Mouse (Mus musculus) stomach, postnatal 0 days (tissue): ENCODE data around the gene Zfhx3. TPM values are rescaled to one million over a fixed set of nuclear protein-coding genes. Genes with fewer than 3 reads are reported as not detected.

Source experiments
- ATAC-seq: fragments of 200-750 bp; cut with Nextera tagmentation; 2 replicates; pipeline ENCODE4 v1.8.0; 2017; ENCODE audit not compliant: low FRiP score, low TSS enrichment
- DNase-seq: peaks from one replicate; pipeline ENCODE4 v3.0.0-alpha.2; 2016; ENCODE audit warnings: low spot score
- H3K27ac ChIP-seq: fragments of 300-500 bp; sonication (generic); replicated peaks from 2 replicates; pipeline ENCODE4 v1.5.1; 2014; ENCODE audit warnings: mild to moderate bottlenecking, control low read depth
- H3K27me3 ChIP-seq: fragments of 300-500 bp; sonication (generic); 2 replicates; pipeline ENCODE4 v1.6.1; 2014; ENCODE audit warnings: low read length; ENCODE audit not compliant: control insufficient read depth, insufficient read depth
- H3K36me3 ChIP-seq: fragments of 300-500 bp; sonication (generic); 2 replicates; pipeline ENCODE4 v1.6.1; 2014; ENCODE audit warnings: low read length, mixed read lengths; ENCODE audit not compliant: control insufficient read depth, insufficient read depth
- H3K4me1 ChIP-seq: fragments of 300-500 bp; sonication (generic); replicated peaks from 2 replicates; pipeline ENCODE4 v1.6.1; 2014; ENCODE audit warnings: antibody characterized with exemption; ENCODE audit not compliant: control insufficient read depth, insufficient read depth
- H3K4me2 ChIP-seq: fragments of 300-500 bp; sonication (generic); replicated peaks from 2 replicates; pipeline ENCODE4 v1.6.1; 2014; ENCODE audit warnings: low read depth, mild to moderate bottlenecking, control low read depth, moderate library complexity
- H3K4me3 ChIP-seq: fragments of 300-500 bp; sonication (generic); 2 replicates; pipeline ENCODE4 v1.5.1; 2014; ENCODE audit warnings: low read depth, low read length, control low read depth
- H3K9ac ChIP-seq: fragments of 300-500 bp; sonication (generic); 2 replicates; pipeline ENCODE4 v1.6.1; 2014; ENCODE audit warnings: mild to moderate bottlenecking, low read length, control low read depth, mixed read lengths
- H3K9me3 ChIP-seq: fragments of 300-500 bp; sonication (generic); 2 replicates; pipeline ENCODE4 v1.6.1; 2016; ENCODE audit warnings: low read length; ENCODE audit not compliant: control insufficient read depth
- CTCF ChIP-seq: IDR thresholded peaks from 2 replicates; pipeline ENCODE4 v1.5.1; 2016; ENCODE audit warnings: antibody characterized with exemption, low read depth, mild to moderate bottlenecking, moderate library complexity
- EP300 ChIP-seq: optimal IDR thresholded peaks from 2 replicates; pipeline ENCODE3; 2016; ENCODE audit warnings: antibody characterized with exemption
- WGBS: fragments of 180-500 bp; shearing (Covaris S2); extraction: QIAGEN DNeasy Blood & Tissue Kit; methylation state at CpG from one replicate; pipeline ENCODE4 v1.1.7; 2014; 5-methylcytosine and 5-hydroxymethylcytosine counted together
- polyA plus RNA-seq: library from polyadenylated mRNA; unstranded; fragments of >200 nt; fragmentation: Nextera tagmentation; extraction: Ambion mirVana; gene quantifications from 2 replicates; pipeline ENCODE4 v1.2.1, GENCODE M21; 2015

The Zfhx3 gene
- polyA plus RNA-seq, 1 experiment from 2014 or later = 4.6 TPM

DNA sequence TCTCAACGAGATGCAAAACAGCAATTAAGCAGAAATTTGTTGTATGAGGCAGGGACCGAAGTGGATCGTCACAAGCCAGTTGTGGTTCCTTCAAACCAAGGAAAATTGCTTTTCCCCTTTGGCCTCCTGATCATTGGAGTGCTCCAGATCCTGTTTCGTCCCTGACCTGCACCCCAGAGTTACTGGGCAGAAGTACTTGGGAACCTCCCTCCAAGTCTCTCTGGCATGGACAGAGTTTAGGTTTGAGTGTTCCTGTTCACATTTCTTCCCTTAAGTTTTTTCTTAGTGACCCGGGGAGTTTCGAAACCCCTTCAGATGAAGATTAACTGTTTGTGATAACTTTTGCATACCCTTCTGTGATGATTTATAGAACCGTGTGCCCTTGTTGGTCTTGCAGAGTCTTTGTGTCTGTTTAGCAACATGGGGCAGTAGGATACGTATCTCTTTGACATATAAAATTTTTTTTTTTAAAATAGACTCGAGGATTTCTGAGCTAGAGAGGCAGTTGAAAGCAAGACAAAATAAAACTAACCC is 788.5 kb downstream of the Zfhx3 start:
- TF ChIP-seq CTCF = no peak
- no peak for TF ChIP-seq EP300
- no peaks in the 10 kb centered on the region for H3K36me3 ChIP-seq
- H3K9ac ChIP-seq = no peak overlapping the region
- H3K4me2 ChIP-seq = no peak overlapping the region
- ATAC-seq (no peak), DNase-seq (no peak)
- 43% methylated on average over 9 of the region's 9 CpGs for WGBS
- no peak overlapping the region for H3K4me3 ChIP-seq
- no peaks in the 10 kb centered on the region for H3K9me3 ChIP-seq
- no peaks in the 10 kb centered on the region for H3K27me3 ChIP-seq
- H3K27ac ChIP-seq = no peak overlapping the region
- H3K4me1 ChIP-seq = peaks cover 21% of the 10 kb centered on the region

DNA sequence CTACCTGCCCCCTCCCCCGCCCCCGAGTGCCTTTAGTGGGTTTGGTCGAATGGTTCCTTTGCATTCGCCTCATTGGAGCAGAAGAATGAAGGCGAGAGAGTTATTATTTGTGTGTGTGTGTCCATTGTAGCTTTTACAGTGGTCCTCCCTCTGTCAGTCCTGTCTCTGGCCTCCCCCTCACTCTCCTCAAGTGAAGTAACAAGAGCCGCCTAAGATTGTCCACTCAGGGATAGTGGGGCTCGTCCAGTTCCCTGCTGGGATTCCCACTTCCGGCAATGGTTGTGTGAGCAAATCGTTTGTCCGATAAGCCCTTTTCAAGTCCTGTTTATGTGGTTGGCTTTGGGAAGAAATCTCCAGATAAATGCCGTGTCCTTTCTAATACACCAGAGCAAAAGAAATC is 790.1 kb downstream of the Zfhx3 start:
- Histone ChIP-seq H3K27ac (no peak overlapping the region), H3K9me3 (no peaks in the 10 kb centered on the region), H3K4me1 (peaks cover 20% of the 10 kb centered on the region), H3K4me2 (no peak overlapping the region), H3K4me3 (no peak overlapping the region), H3K9ac (no peak overlapping the region), H3K27me3 (no peaks in the 10 kb centered on the region), H3K36me3 (no peaks in the 10 kb centered on the region)
- WGBS = 39% methylated on average over 11 of the region's 11 CpGs
- TF ChIP-seq CTCF (no peak), EP300 (no peak)
- no peak for ATAC-seq
- DNase-seq = no peak

DNA sequence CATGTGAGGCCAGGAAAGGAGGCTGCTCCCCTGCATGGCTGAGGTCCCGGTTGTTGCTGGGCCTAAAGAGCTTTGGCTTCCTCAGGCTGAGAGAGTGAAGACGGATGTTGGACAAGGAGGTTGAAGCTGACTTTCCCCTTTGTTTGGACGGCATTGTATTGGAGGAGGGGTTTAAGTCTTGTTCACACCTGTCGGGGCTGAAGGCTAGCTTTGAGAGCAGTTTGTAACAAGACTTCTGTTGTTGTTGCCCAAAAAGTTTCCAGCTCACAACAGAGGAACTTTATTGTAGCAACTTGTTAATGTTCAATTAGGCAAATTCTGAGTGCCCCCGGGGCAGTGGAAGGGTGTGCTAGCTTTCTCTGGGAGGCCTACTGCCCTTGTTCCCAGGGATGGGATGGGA is 790.9 kb downstream of the Zfhx3 start:
- no peak for ATAC-seq
- Histone ChIP-seq H3K27ac (no peak overlapping the region), H3K36me3 (no peaks in the 10 kb centered on the region), H3K4me1 (peaks cover 20% of the 10 kb centered on the region), H3K9ac (no peak overlapping the region), H3K27me3 (no peaks in the 10 kb centered on the region), H3K4me2 (no peak overlapping the region), H3K9me3 (no peaks in the 10 kb centered on the region), H3K4me3 (no peak overlapping the region)
- 47% methylated on average over 5 of the region's 5 CpGs for WGBS
- no peak for DNase-seq
- TF ChIP-seq EP300 (no peak), CTCF (no peak)

DNA sequence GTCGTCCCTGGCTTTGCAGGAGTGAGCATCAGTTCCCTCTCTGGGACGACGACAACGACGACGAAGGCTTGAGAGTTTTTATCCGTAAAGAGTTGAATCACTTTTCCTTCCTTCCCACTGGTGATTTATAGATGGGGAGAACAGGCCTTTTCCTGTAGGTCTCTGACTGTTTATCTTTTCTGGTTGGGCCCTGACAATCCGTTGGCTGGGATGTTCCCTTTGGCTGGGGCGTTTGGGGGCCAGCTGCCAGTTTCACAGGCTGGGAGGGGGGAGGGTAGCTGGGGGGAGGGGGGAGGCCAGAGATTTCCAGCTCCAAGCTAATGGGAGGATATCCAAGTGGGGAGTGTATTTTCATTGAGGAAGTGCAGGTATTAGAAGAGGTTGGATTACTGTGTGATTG is 794.0 kb downstream of the Zfhx3 start:
- H3K4me1 ChIP-seq = peaks cover 7% of the 10 kb centered on the region
- H3K27me3 ChIP-seq = no peaks in the 10 kb centered on the region
- H3K4me2 ChIP-seq = 0 out of 2 replicates have a peak overlapping the region, but pooled peaks have one; percentile 3
- no peaks in the 10 kb centered on the region for H3K36me3 ChIP-seq
- no peak overlapping the region for H3K9ac ChIP-seq
- H3K4me3 ChIP-seq = no peak overlapping the region
- peak overlapping the region; percentile 30; the same call in 1 of the 2 replicates for H3K27ac ChIP-seq
- WGBS = 15% methylated on average over 9 of the region's 9 CpGs
- ATAC-seq (no peak), DNase-seq (no peak)
- no peaks in the 10 kb centered on the region for H3K9me3 ChIP-seq
- no peak for TF ChIP-seq CTCF
- TF ChIP-seq EP300 = no peak

DNA sequence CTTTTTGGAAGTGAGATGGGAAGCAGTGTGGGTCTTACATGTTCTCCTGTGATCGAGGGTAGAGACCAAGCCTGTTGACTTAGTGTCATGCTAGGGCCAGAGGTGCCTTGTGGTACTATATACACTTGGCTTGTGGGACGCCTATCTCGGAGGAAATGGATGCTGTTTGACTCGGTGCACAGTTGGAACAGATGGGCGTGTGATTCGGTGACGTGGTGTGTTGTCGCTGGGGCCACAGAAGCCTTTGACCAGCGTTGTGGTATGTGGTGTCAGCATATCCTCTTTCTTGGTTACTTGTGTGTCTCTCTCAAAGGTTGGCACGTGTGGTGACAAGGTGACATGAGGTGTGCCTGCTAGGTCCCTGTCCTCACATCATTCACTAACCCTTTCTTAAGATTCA is 795.7 kb downstream of the Zfhx3 start:
- 84% methylated on average over 10 of the region's 10 CpGs for WGBS
- no peak overlapping the region for H3K4me3 ChIP-seq
- H3K4me2 ChIP-seq = no peak overlapping the region
- no peak overlapping the region for H3K27ac ChIP-seq
- no peak overlapping the region for H3K9ac ChIP-seq
- DNase-seq (no peak), ATAC-seq (no peak)
- H3K4me1 ChIP-seq = peaks cover 4% of the 10 kb centered on the region; the same call in 1 of the 2 replicates
- TF ChIP-seq EP300 = no peak
- TF ChIP-seq CTCF = no peak
- no peaks in the 10 kb centered on the region for H3K36me3 ChIP-seq
- no peaks in the 10 kb centered on the region for H3K9me3 ChIP-seq
- H3K27me3 ChIP-seq = no peaks in the 10 kb centered on the region

DNA sequence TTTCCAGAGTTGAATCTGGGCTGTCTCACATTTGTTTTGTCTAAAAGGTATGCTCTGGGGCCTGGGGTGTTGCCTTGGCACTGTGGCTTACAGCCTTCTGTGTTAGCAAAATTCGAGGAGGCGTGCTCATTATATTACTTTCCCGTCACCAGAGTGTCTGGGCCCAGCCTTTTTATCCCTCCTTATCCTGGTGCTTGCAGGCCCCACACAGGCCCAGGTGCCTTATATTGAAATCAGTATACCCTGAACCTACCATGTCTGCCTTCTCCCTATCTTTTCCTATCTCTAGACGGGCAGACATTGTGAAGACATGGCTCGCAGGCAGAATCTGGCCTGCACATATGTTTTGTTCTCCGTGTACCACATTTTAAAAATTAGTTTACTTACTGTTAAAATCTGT is 797.1 kb downstream of the Zfhx3 start:
- WGBS = 70% methylated on average over 6 of the region's 6 CpGs
- ATAC-seq = no peak
- Histone ChIP-seq H3K27me3 (no peaks in the 10 kb centered on the region), H3K9me3 (no peaks in the 10 kb centered on the region), H3K4me1 (0 out of 2 replicates have a peak, but pooled peaks cover 1% of the 10 kb centered on the region), H3K4me3 (no peak overlapping the region), H3K4me2 (no peak overlapping the region), H3K27ac (no peak overlapping the region), H3K36me3 (no peaks in the 10 kb centered on the region), H3K9ac (no peak overlapping the region)
- no peak for TF ChIP-seq EP300
- no peak for TF ChIP-seq CTCF
- DNase-seq = no peak
